Mouse (Mus musculus): ENCODE data around the gene Abcb9. TPM values are rescaled to one million over a fixed set of nuclear protein-coding genes. Genes with fewer than 3 reads are reported as not detected.

The Abcb9 gene
- polyA plus RNA-seq, 1 experiment from 2014 or later = 10.9 TPM

DNA sequence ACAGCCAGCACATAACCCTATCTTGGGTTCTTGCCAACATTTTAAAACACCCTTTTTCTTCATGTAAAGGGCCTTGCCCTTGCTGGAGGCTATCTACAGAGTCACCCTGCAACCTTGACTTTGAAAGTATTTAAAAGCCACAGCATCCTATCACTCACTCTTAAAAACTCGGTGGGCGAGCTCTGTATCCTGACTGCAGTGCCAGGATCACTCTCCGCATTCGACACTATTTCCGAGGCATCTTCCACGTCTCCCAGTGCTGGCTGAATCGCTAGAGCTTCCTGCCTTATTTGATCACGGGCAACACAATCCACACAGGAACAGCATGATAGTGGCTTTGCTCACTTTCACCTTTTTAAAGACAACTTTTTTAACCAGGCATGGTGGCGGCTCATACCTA is 77.7 kb downstream of the Abcb9 start:
- no peak for ATAC-seq (ENCODE audit: low FRiP score, low TSS enrichment)
- Histone ChIP-seq H3K27ac (replicated peaks; ENCODE audit: low read depth, low read length) (no peak overlapping the region), H3K4me2 (ENCODE audit: low read length) (no peak overlapping the region), H3K4me1 (ENCODE audit: control insufficient read depth, insufficient read depth, low read length) (peaks cover 28% of the 10 kb centered on the region), H3K4me3 (replicated peaks; ENCODE audit: low read depth, low read length) (no peak overlapping the region), H3K9ac (replicated peaks; ENCODE audit: low read length) (no peak overlapping the region), H3K9me3 (ENCODE audit: control insufficient read depth, low read length) (no peaks in the 10 kb centered on the region), H3K36me3 (ENCODE audit: control insufficient read depth, insufficient read depth, low read length) (no peaks in the 10 kb centered on the region), H3K27me3 (ENCODE audit: control insufficient read depth, insufficient read depth, low read length) (no peaks in the 10 kb centered on the region)
- DNase-seq = no peak
- WGBS = 82% methylated on average over 9 of the region's 9 CpGs

DNA sequence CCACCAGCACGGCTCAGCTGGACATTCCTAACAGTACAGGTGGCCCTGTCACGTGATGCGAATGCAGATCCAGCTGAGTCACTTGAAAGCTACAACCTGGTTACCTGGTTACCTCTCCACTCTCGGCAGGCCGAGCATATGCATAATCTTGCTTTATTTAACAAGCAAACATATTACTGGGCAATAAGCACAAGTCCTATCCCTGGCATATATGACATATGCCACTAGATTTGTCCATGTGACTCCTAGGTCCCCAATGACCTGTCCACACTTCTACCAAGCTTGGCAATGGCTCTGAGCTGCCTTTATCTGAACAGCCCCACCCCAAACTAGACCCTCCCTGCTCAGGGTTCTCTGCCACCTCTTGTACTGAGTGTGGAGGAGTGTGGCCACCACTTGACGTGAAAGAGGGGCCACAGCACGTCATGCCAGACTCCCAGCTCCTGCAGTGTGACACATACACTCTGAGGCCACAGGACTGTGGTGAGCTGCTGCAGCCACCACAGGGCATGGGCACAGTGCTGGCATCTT is 79.2 kb downstream of the Abcb9 start:
- Histone ChIP-seq H3K4me2 (ENCODE audit: low read length) (no peak overlapping the region), H3K4me1 (ENCODE audit: control insufficient read depth, insufficient read depth, low read length) (peaks cover 44% of the 10 kb centered on the region), H3K9ac (replicated peaks; ENCODE audit: low read length) (no peak overlapping the region), H3K27ac (replicated peaks; ENCODE audit: low read depth, low read length) (no peak overlapping the region), H3K4me3 (replicated peaks; ENCODE audit: low read depth, low read length) (no peak overlapping the region), H3K9me3 (ENCODE audit: control insufficient read depth, low read length) (no peaks in the 10 kb centered on the region), H3K27me3 (ENCODE audit: control insufficient read depth, insufficient read depth, low read length) (no peaks in the 10 kb centered on the region), H3K36me3 (ENCODE audit: control insufficient read depth, insufficient read depth, low read length) (no peaks in the 10 kb centered on the region)
- no peak for ATAC-seq (ENCODE audit: low FRiP score, low TSS enrichment)
- 88% methylated on average over 7 of the region's 7 CpGs for WGBS
- DNase-seq = no peak

- H3K27ac ChIP-seq (replicated peaks; ENCODE audit: low read depth, low read length) = peak overlapping the region; percentile 45; the same call in 1 of the 2 replicates
- no peak overlapping the region for H3K9ac ChIP-seq (replicated peaks; ENCODE audit: low read length)
- 87% methylated on average over 2 of the region's 2 CpGs for WGBS
- peaks cover 50% of the 10 kb centered on the region for H3K4me1 ChIP-seq (ENCODE audit: control insufficient read depth, insufficient read depth, low read length)
- no peaks in the 10 kb centered on the region for H3K27me3 ChIP-seq (ENCODE audit: control insufficient read depth, insufficient read depth, low read length)
- H3K4me3 ChIP-seq (replicated peaks; ENCODE audit: low read depth, low read length) = no peak overlapping the region
- ATAC-seq (ENCODE audit: low FRiP score, low TSS enrichment) (no peak), DNase-seq (no peak)
- H3K36me3 ChIP-seq (ENCODE audit: control insufficient read depth, insufficient read depth, low read length) = no peaks in the 10 kb centered on the region
- no peak overlapping the region for H3K4me2 ChIP-seq (ENCODE audit: low read length)
- no peaks in the 10 kb centered on the region for H3K9me3 ChIP-seq (ENCODE audit: control insufficient read depth, low read length)
These were observed 79.9 kb downstream of the Abcb9 start for GRCm38 (mm10) chr5:124015727-124016126.

GRCm38 (mm10) chr5:124014791-124015251 is 80.8 kb downstream of the Abcb9 start:
- H3K4me2 ChIP-seq (ENCODE audit: low read length) = no peak overlapping the region

DNA sequence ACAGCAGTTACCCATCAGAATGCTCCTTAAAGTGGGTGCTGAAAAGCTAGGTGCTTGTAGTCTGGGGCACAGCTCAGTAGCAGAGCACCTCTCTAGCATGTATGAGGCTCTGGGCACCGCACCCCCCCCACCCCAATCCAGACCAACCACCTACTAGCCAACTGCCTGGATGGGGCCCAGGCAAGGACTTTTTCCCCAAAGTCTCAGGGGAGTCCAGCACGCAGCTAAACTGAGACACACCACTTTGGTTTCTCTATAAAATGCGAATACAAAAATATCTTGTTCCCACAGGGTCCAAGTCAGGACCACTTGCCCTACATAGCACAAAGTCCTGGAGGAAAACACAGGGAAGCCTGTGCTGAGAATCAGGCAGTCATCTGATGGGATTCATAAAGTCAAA is 81.4 kb downstream of the Abcb9 start:
- ATAC-seq (ENCODE audit: low FRiP score, low TSS enrichment) = no peak
- Histone ChIP-seq H3K36me3 (ENCODE audit: control insufficient read depth, insufficient read depth, low read length) (peaks cover 12% of the 10 kb centered on the region), H3K4me3 (replicated peaks; ENCODE audit: low read depth, low read length) (no peak overlapping the region), H3K4me2 (ENCODE audit: low read length) (no peak overlapping the region), H3K9ac (replicated peaks; ENCODE audit: low read length) (no peak overlapping the region), H3K27ac (replicated peaks; ENCODE audit: low read depth, low read length) (peak overlapping the region; percentile 28; the same call in 1 of the 2 replicates), H3K9me3 (ENCODE audit: control insufficient read depth, low read length) (no peaks in the 10 kb centered on the region), H3K27me3 (ENCODE audit: control insufficient read depth, insufficient read depth, low read length) (no peaks in the 10 kb centered on the region), H3K4me1 (ENCODE audit: control insufficient read depth, insufficient read depth, low read length) (peaks cover 55% of the 10 kb centered on the region)
- WGBS = 57% methylated on average over 3 of the region's 3 CpGs
- no peak for DNase-seq

More at GRCm38 (mm10) chr5:124014791-124015251, 80.8 kb downstream of the Abcb9 start:
- DNase-seq (no peak), ATAC-seq (ENCODE audit: low FRiP score, low TSS enrichment) (no peak)
- no peaks in the 10 kb centered on the region for H3K27me3 ChIP-seq (ENCODE audit: control insufficient read depth, insufficient read depth, low read length)
- WGBS = 7% methylated on average over 11 of the region's 11 CpGs
- H3K36me3 ChIP-seq (ENCODE audit: control insufficient read depth, insufficient read depth, low read length) = peaks cover 5% of the 10 kb centered on the region; the same call in 1 of the 2 replicates
- H3K9me3 ChIP-seq (ENCODE audit: control insufficient read depth, low read length) = no peaks in the 10 kb centered on the region
- H3K27ac ChIP-seq (replicated peaks; ENCODE audit: low read depth, low read length) = no peak overlapping the region
- no peak overlapping the region for H3K4me3 ChIP-seq (replicated peaks; ENCODE audit: low read depth, low read length)
- no peak overlapping the region for H3K9ac ChIP-seq (replicated peaks; ENCODE audit: low read length)
- H3K4me1 ChIP-seq (ENCODE audit: control insufficient read depth, insufficient read depth, low read length) = peaks cover 55% of the 10 kb centered on the region

GRCm38 (mm10) chr5:124013747-124014146 is 81.9 kb downstream of the Abcb9 start:
- no peak overlapping the region for H3K9ac ChIP-seq (replicated peaks; ENCODE audit: low read length)
- no peak for ATAC-seq (ENCODE audit: low FRiP score, low TSS enrichment)
- no peaks in the 10 kb centered on the region for H3K9me3 ChIP-seq (ENCODE audit: control insufficient read depth, low read length)
- no peaks in the 10 kb centered on the region for H3K27me3 ChIP-seq (ENCODE audit: control insufficient read depth, insufficient read depth, low read length)
- no peak overlapping the region for H3K4me2 ChIP-seq (ENCODE audit: low read length)
- H3K4me3 ChIP-seq (replicated peaks; ENCODE audit: low read depth, low read length) = no peak overlapping the region
- peaks cover 55% of the 10 kb centered on the region for H3K4me1 ChIP-seq (ENCODE audit: control insufficient read depth, insufficient read depth, low read length)
- 78% methylated on average over 16 of the region's 16 CpGs for WGBS
- peak overlapping the region; percentile 28; the same call in 1 of the 2 replicates for H3K27ac ChIP-seq (replicated peaks; ENCODE audit: low read depth, low read length)
- H3K36me3 ChIP-seq (ENCODE audit: control insufficient read depth, insufficient read depth, low read length) = peaks cover 16% of the 10 kb centered on the region
- no peak for DNase-seq

DNA sequence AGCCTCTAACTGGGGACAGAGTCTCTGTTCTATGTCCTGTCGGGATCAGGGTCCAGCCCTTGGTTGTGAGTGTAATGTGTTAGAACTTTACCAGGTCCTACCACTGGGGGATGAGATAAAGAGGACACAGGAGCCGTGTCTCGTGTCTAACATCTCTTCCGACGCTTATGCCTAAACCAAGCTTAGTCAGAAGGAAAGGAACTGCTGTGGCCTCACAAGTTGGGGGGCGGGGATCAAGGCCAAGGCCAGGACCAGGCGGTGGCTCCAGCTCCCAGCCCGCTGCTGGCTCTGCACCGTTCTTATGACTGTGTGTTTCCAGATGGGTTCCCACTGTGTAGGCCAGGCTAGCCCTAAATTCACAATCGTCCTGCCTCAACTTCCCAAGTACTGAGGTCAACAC is 82.7 kb downstream of the Abcb9 start:
- Histone ChIP-seq H3K9me3 (ENCODE audit: control insufficient read depth, low read length) (no peaks in the 10 kb centered on the region), H3K36me3 (ENCODE audit: control insufficient read depth, insufficient read depth, low read length) (peaks cover 25% of the 10 kb centered on the region), H3K27ac (replicated peaks; ENCODE audit: low read depth, low read length) (peak overlapping the region; percentile 87), H3K4me2 (ENCODE audit: low read length) (no peak overlapping the region), H3K27me3 (ENCODE audit: control insufficient read depth, insufficient read depth, low read length) (no peaks in the 10 kb centered on the region), H3K4me3 (replicated peaks; ENCODE audit: low read depth, low read length) (no peak overlapping the region), H3K9ac (replicated peaks; ENCODE audit: low read length) (no peak overlapping the region), H3K4me1 (ENCODE audit: control insufficient read depth, insufficient read depth, low read length) (peaks cover 55% of the 10 kb centered on the region)
- ATAC-seq (ENCODE audit: low FRiP score, low TSS enrichment) (no peak), DNase-seq (no peak)
- WGBS = 85% methylated on average over 10 of the region's 10 CpGs

GRCm38 (mm10) chr5:124011927-124012326 is 83.7 kb downstream of the Abcb9 start:
- no peaks in the 10 kb centered on the region for H3K9me3 ChIP-seq (ENCODE audit: control insufficient read depth, low read length)
- H3K9ac ChIP-seq (replicated peaks; ENCODE audit: low read length) = peak overlapping the region; percentile 48
- ATAC-seq (ENCODE audit: low FRiP score, low TSS enrichment) = no peak
- peaks cover 34% of the 10 kb centered on the region for H3K36me3 ChIP-seq (ENCODE audit: control insufficient read depth, insufficient read depth, low read length)
- H3K4me2 ChIP-seq (ENCODE audit: low read length) = peak overlapping the region; percentile 38
- peaks cover 50% of the 10 kb centered on the region for H3K4me1 ChIP-seq (ENCODE audit: control insufficient read depth, insufficient read depth, low read length)
- no peaks in the 10 kb centered on the region for H3K27me3 ChIP-seq (ENCODE audit: control insufficient read depth, insufficient read depth, low read length)
- H3K27ac ChIP-seq (replicated peaks; ENCODE audit: low read depth, low read length) = peak overlapping the region; percentile 87
- DNase-seq = peak; percentile 46
- WGBS = 2% methylated on average over 8 of the region's 8 CpGs
- H3K4me3 ChIP-seq (replicated peaks; ENCODE audit: low read depth, low read length) = no peak overlapping the region

Measured in midbrain, embryonic 14.5 days (tissue).